Mouse (Mus musculus): ENCODE measurements around the gene Hnrnpdl. TPM values are rescaled to one million over a fixed set of nuclear protein-coding genes. Genes with fewer than 3 reads are reported as not detected.

Gene Hnrnpdl
- 46.6 and 47.0 TPM in 2 replicates for polyA plus RNA-seq (2015; fragmentation: Nextera tagmentation; extraction: Ambion mirVana)

- peak within 1 kb of the TSS; percentile 98 for H3K4me3 ChIP-seq (replicated peaks)
- H3K9ac ChIP-seq: peak within 1 kb of the TSS; percentile 91
- no peaks in the 10 kb centered on the region for H3K9me3 ChIP-seq (replicated peaks)
- peak within 1 kb of the TSS; percentile 99 for H3K4me2 ChIP-seq
- WGBS (ENCODE audit: insufficient replicate concordance): under 1% methylated on average over 57 of the region's 57 CpGs
- H3K36me3 ChIP-seq (replicated peaks): peaks cover 37% of the 10 kb centered on the region
- no peaks in the 10 kb centered on the region for H3K27me3 ChIP-seq
- ATAC-seq (ENCODE audit: insufficient read depth): peak; percentile 77
- H3K27ac ChIP-seq (replicated peaks): peak within 1 kb of the TSS; percentile 92
- H3K4me1 ChIP-seq (replicated peaks): peaks cover 64% of the 10 kb centered on the region
Measured at GRCm38 (mm10) chr5:100039602-100040142, at the start of gene Hnrnpdl, which contains the start of gene Enoph1. Hnrnpdl (minus strand) TSS chr5:100039664. Enoph1 (plus strand) TSS chr5:100039985.

- no peak for ATAC-seq (ENCODE audit: insufficient read depth)
- no peak overlapping the region for H3K4me2 ChIP-seq
- H3K9ac ChIP-seq: no peak overlapping the region
- H3K9me3 ChIP-seq (replicated peaks): no peaks in the 10 kb centered on the region
- no peaks in the 10 kb centered on the region for H3K27me3 ChIP-seq
- H3K4me1 ChIP-seq (replicated peaks): no peaks in the 10 kb centered on the region
- 67% methylated on average over 8 of the region's 8 CpGs for WGBS (ENCODE audit: insufficient replicate concordance)
- no peak overlapping the region for H3K4me3 ChIP-seq (replicated peaks)
- no peaks in the 10 kb centered on the region for H3K36me3 ChIP-seq (replicated peaks)
- no peak overlapping the region for H3K27ac ChIP-seq (replicated peaks)
Measured at GRCm38 (mm10) chr5:100085097-100085496, 45.6 kb upstream of the Hnrnpdl start.

GRCm38 (mm10) chr5:100083953-100084562, 44.6 kb upstream of the Hnrnpdl start:
- H3K9me3 ChIP-seq (replicated peaks): no peaks in the 10 kb centered on the region
- no peak overlapping the region for H3K27ac ChIP-seq (replicated peaks)
- 74% methylated on average over 12 of the region's 12 CpGs for WGBS (ENCODE audit: insufficient replicate concordance)
- no peaks in the 10 kb centered on the region for H3K36me3 ChIP-seq (replicated peaks)
- H3K4me2 ChIP-seq: no peak overlapping the region
- no peak overlapping the region for H3K9ac ChIP-seq
- no peaks in the 10 kb centered on the region for H3K27me3 ChIP-seq
- 0 out of 2 replicates have a peak, but pooled peaks cover under 1% of the 10 kb centered on the region for H3K4me1 ChIP-seq (replicated peaks)
- H3K4me3 ChIP-seq (replicated peaks): no peak overlapping the region
- ATAC-seq (ENCODE audit: insufficient read depth): no peak

GRCm38 (mm10) chr5:100082006-100082405, 42.5 kb upstream of the Hnrnpdl start:
- H3K27me3 ChIP-seq: no peaks in the 10 kb centered on the region
- 32% methylated on average over 4 of the region's 4 CpGs for WGBS (ENCODE audit: insufficient replicate concordance)
- ATAC-seq (ENCODE audit: insufficient read depth): no peak

GRCm38 (mm10) chr5:100079931-100080275, 40.4 kb upstream of the Hnrnpdl start:
- no peak overlapping the region for H3K9ac ChIP-seq
- 0 out of 2 replicates have a peak, but pooled peaks cover 4% of the 10 kb centered on the region for H3K4me1 ChIP-seq (replicated peaks)
- H3K4me2 ChIP-seq: 0 out of 2 replicates have a peak overlapping the region, but pooled peaks have one; percentile 59
- 0 out of 2 replicates have a peak, but pooled peaks cover 3% of the 10 kb centered on the region for H3K36me3 ChIP-seq (replicated peaks)
- WGBS (ENCODE audit: insufficient replicate concordance): 74% methylated on average over 8 of the region's 8 CpGs
- no peaks in the 10 kb centered on the region for H3K9me3 ChIP-seq (replicated peaks)
- no peak overlapping the region for H3K4me3 ChIP-seq (replicated peaks)
- ATAC-seq (ENCODE audit: insufficient read depth): no peak
- H3K27me3 ChIP-seq: no peaks in the 10 kb centered on the region
- H3K27ac ChIP-seq (replicated peaks): no peak overlapping the region

More at GRCm38 (mm10) chr5:100082006-100082405, 42.5 kb upstream of the Hnrnpdl start:
- H3K9me3 ChIP-seq (replicated peaks): no peaks in the 10 kb centered on the region
- H3K36me3 ChIP-seq (replicated peaks): no peaks in the 10 kb centered on the region
- no peak overlapping the region for H3K27ac ChIP-seq (replicated peaks)
- no peak overlapping the region for H3K4me3 ChIP-seq (replicated peaks)
- H3K4me2 ChIP-seq: no peak overlapping the region
- 0 out of 2 replicates have a peak, but pooled peaks cover 4% of the 10 kb centered on the region for H3K4me1 ChIP-seq (replicated peaks)
- H3K9ac ChIP-seq: no peak overlapping the region

- 34% methylated on average over 36 of the region's 36 CpGs for WGBS (ENCODE audit: insufficient replicate concordance)
- ATAC-seq (ENCODE audit: insufficient read depth): no peak
- Histone ChIP-seq H3K27ac (replicated peaks) (no peak overlapping the region), H3K9me3 (replicated peaks) (no peaks in the 10 kb centered on the region), H3K36me3 (replicated peaks) (0 out of 2 replicates have a peak, but pooled peaks cover 3% of the 10 kb centered on the region), H3K4me3 (replicated peaks) (peak overlapping the region; percentile 26), H3K9ac (no peak overlapping the region), H3K27me3 (no peaks in the 10 kb centered on the region), H3K4me2 (peak overlapping the region; percentile 59), H3K4me1 (replicated peaks) (0 out of 2 replicates have a peak, but pooled peaks cover 4% of the 10 kb centered on the region)
Measured at GRCm38 (mm10) chr5:100079040-100079930, 39.8 kb upstream of the Hnrnpdl start.

- no peak overlapping the region for H3K4me3 ChIP-seq (replicated peaks)
- H3K9me3 ChIP-seq (replicated peaks): no peaks in the 10 kb centered on the region
- no peak overlapping the region for H3K27ac ChIP-seq (replicated peaks)
- 0 out of 2 replicates have a peak, but pooled peaks cover 4% of the 10 kb centered on the region for H3K4me1 ChIP-seq (replicated peaks)
- no peak for ATAC-seq (ENCODE audit: insufficient read depth)
- no peak overlapping the region for H3K9ac ChIP-seq
- H3K36me3 ChIP-seq (replicated peaks): 0 out of 2 replicates have a peak, but pooled peaks cover 7% of the 10 kb centered on the region
- no peaks in the 10 kb centered on the region for H3K27me3 ChIP-seq
- WGBS (ENCODE audit: insufficient replicate concordance): 44% methylated on average over 4 of the region's 4 CpGs
- no peak overlapping the region for H3K4me2 ChIP-seq
Measured at GRCm38 (mm10) chr5:100074571-100074970, 35.1 kb upstream of the Hnrnpdl start.

- 72% methylated on average over 9 of the region's 9 CpGs for WGBS (ENCODE audit: insufficient replicate concordance)
- H3K36me3 ChIP-seq (replicated peaks): 0 out of 2 replicates have a peak, but pooled peaks cover 10% of the 10 kb centered on the region
- no peak for ATAC-seq (ENCODE audit: insufficient read depth)
- no peaks in the 10 kb centered on the region for H3K27me3 ChIP-seq
- no peak overlapping the region for H3K4me3 ChIP-seq (replicated peaks)
- no peak overlapping the region for H3K9ac ChIP-seq
- no peak overlapping the region for H3K4me2 ChIP-seq
- H3K27ac ChIP-seq (replicated peaks): no peak overlapping the region
- H3K9me3 ChIP-seq (replicated peaks): no peaks in the 10 kb centered on the region
- H3K4me1 ChIP-seq (replicated peaks): no peaks in the 10 kb centered on the region
Measured at GRCm38 (mm10) chr5:100072557-100072956, 33.1 kb upstream of the Hnrnpdl start.

- no peak overlapping the region for H3K4me3 ChIP-seq (replicated peaks)
- H3K27me3 ChIP-seq: no peaks in the 10 kb centered on the region
- no peaks in the 10 kb centered on the region for H3K4me1 ChIP-seq (replicated peaks)
- no peaks in the 10 kb centered on the region for H3K9me3 ChIP-seq (replicated peaks)
- H3K9ac ChIP-seq: no peak overlapping the region
- WGBS (ENCODE audit: insufficient replicate concordance): 86% methylated on average over 5 of the region's 5 CpGs
- 0 out of 2 replicates have a peak, but pooled peaks cover 10% of the 10 kb centered on the region for H3K36me3 ChIP-seq (replicated peaks)
- H3K27ac ChIP-seq (replicated peaks): no peak overlapping the region
- no peak for ATAC-seq (ENCODE audit: insufficient read depth)
- H3K4me2 ChIP-seq: no peak overlapping the region
Measured at GRCm38 (mm10) chr5:100071541-100071940, 32.1 kb upstream of the Hnrnpdl start.

GRCm38 (mm10) chr5:100070255-100070654, 30.8 kb upstream of the Hnrnpdl start:
- no peaks in the 10 kb centered on the region for H3K27me3 ChIP-seq
- H3K27ac ChIP-seq (replicated peaks): no peak overlapping the region
- H3K4me3 ChIP-seq (replicated peaks): no peak overlapping the region
- H3K9ac ChIP-seq: no peak overlapping the region
- ATAC-seq (ENCODE audit: insufficient read depth): no peak
- H3K4me1 ChIP-seq (replicated peaks): no peaks in the 10 kb centered on the region
- H3K36me3 ChIP-seq (replicated peaks): peaks cover 11% of the 10 kb centered on the region
- no peak overlapping the region for H3K4me2 ChIP-seq
- WGBS (ENCODE audit: insufficient replicate concordance): 8% methylated on average over 3 of the region's 3 CpGs
- H3K9me3 ChIP-seq (replicated peaks): no peaks in the 10 kb centered on the region

GRCm38 (mm10) chr5:100069526-100069925, 30.1 kb upstream of the Hnrnpdl start:
- no peaks in the 10 kb centered on the region for H3K27me3 ChIP-seq
- H3K4me3 ChIP-seq (replicated peaks): no peak overlapping the region
- WGBS (ENCODE audit: insufficient replicate concordance): 71% methylated on average over 2 of the region's 2 CpGs
- H3K9ac ChIP-seq: no peak overlapping the region
- H3K4me1 ChIP-seq (replicated peaks): no peaks in the 10 kb centered on the region
- no peaks in the 10 kb centered on the region for H3K9me3 ChIP-seq (replicated peaks)
- no peak overlapping the region for H3K27ac ChIP-seq (replicated peaks)
- H3K36me3 ChIP-seq (replicated peaks): peaks cover 18% of the 10 kb centered on the region
- H3K4me2 ChIP-seq: no peak overlapping the region
- ATAC-seq (ENCODE audit: insufficient read depth): no peak
